9 mouse cellular contexts compared by ENCODE assay signal in the genomic region with DNA sequence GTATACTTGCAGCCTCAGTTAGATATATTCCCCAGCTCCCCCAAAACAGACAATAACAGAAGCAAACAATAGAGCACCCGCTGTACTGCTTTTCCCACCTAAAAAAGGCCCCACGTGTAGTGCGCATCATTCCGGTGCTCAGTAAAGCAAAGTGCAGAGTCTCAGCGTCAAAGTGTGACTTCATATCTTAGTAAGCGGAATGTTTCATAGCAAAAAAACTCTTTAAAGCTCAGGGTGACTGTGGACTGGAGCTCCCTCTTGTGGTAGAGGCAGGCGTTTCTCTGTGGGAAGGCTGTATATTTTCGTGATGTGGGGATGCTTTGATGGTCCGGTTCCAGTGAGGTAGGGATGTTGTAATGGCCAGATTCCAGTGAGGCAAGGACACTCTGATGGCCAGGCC. TPM values are rescaled to one million over a fixed set of nuclear protein-coding genes. Genes with fewer than 3 reads are reported as not detected.
A peak's percentile ranks its signal among the peaks of the same experiment; 100 is the strongest.
DNase-seq lines count a peak whose midpoint lies in the region; ATAC-seq and TF ChIP-seq lines count a peak whose summit lies in the region.
"Had no signal": no experiment of that assay in that cellular context is flagged by ENCODE, and none has a peak within 500 bp of the region (broad histone marks: within the 10 kb centered on the region; RNA-seq: fewer than 3 reads in every experiment).

No protein-coding gene starts in this region.

- no peak overlapping the region for H3K27ac ChIP-seq in heart, embryonic 10.5 days
- H3K27ac ChIP-seq in cortical plate, adult 2 months (ENCODE audit: insufficient read depth, low read length), result no peak overlapping the region
- no peak overlapping the region for H3K27ac ChIP-seq in forebrain, embryonic 11.5 days (ENCODE audit: low read depth, low read length)
- H3K27ac ChIP-seq: embryonic facial prominence, embryonic 12.5 days had no signal

- peaks cover 12% of the 10 kb centered on the region for H3K36me3 ChIP-seq in heart, embryonic 10.5 days
- no peaks in the 10 kb centered on the region; the same call in 1 of the 2 replicates for H3K36me3 ChIP-seq in forebrain, embryonic 11.5 days (ENCODE audit: control insufficient read depth, insufficient read depth, low read length)

- no peak overlapping the region for H3K9ac ChIP-seq in forebrain, embryonic 11.5 days (ENCODE audit: low read length)
- H3K9ac ChIP-seq: embryonic facial prominence, embryonic 12.5 days had no signal

- ATAC-seq in megakaryocyte progenitor cell, adult 5-6 weeks (replicated peaks; ENCODE audit: poor library complexity), result peak; percentile 69
- no peak for ATAC-seq in forebrain, embryonic 11.5 days (replicated peaks; ENCODE audit: low FRiP score)

- no peaks in the 10 kb centered on the region for H3K9me3 ChIP-seq in heart, embryonic 10.5 days
- H3K9me3 ChIP-seq in forebrain, embryonic 11.5 days (ENCODE audit: control insufficient read depth, low read length), result no peaks in the 10 kb centered on the region
- H3K9me3 ChIP-seq: embryonic facial prominence, embryonic 12.5 days had no signal

- 53% methylated on average over 9 of the region's 9 CpGs for WGBS in heart, embryonic 10.5 days
- WGBS in forebrain, embryonic 11.5 days, result 60% methylated on average over 9 of the region's 9 CpGs

- peaks cover 11% of the 10 kb centered on the region; the same call in 1 of the 2 replicates for H3K4me1 ChIP-seq in heart, embryonic 10.5 days
- no peaks in the 10 kb centered on the region for H3K4me1 ChIP-seq in cortical plate, adult 2 months (ENCODE audit: control insufficient read depth, insufficient read depth, low read length)
- no peaks in the 10 kb centered on the region for H3K4me1 ChIP-seq in forebrain, embryonic 11.5 days (replicated peaks; ENCODE audit: control insufficient read depth, insufficient read depth, low read length)
- H3K4me1 ChIP-seq: embryonic facial prominence, embryonic 12.5 days had no signal

- no peak overlapping the region for H3K4me3 ChIP-seq in heart, embryonic 10.5 days
- no peak overlapping the region for H3K4me3 ChIP-seq in cortical plate, adult 2 months (ENCODE audit: insufficient read depth, low read length)
- H3K4me3 ChIP-seq in forebrain, embryonic 11.5 days (ENCODE audit: low read depth, low read length), result no peak overlapping the region
- H3K4me3 ChIP-seq: embryonic facial prominence, embryonic 12.5 days had no signal

- TF ChIP-seq POLR2A in cortical plate, adult 2 months (IDR thresholded peaks at IDR 0.05; ENCODE audit: extremely low read depth, insufficient read depth, low read length), result no peak

- no peak overlapping the region for H3K4me2 ChIP-seq in forebrain, embryonic 11.5 days (ENCODE audit: low read depth, low read length, severe bottlenecking)
- H3K4me2 ChIP-seq: embryonic facial prominence, embryonic 12.5 days had no signal

- peak; percentile 79 for TF ChIP-seq CTCF in cortical plate, adult 2 months (IDR thresholded peaks at IDR 0.05; ENCODE audit: extremely low read depth, insufficient read depth, low read length)

- DNase-seq in heart, adult 8-10 months (ENCODE audit: low spot score), result peak; percentile 16
- no peak for DNase-seq in heart, embryonic 10.5 days (ENCODE audit: low spot score)
- peak; percentile 79 for DNase-seq in 3T3-L1 (ENCODE audit: low read depth, low spot score)
- DNase-seq in MEL-GATA-1-ER (ENCODE audit: extremely low read depth, low read depth), result peak; percentile 3
- DNase-seq in kidney, postnatal 4 days, result peak; percentile 67 to 72
- no peak for DNase-seq in forebrain, embryonic 11.5 days (ENCODE audit: low spot score)

- peaks cover 17% of the 10 kb centered on the region; the same call in 1 of the 2 replicates for H3K27me3 ChIP-seq in heart, embryonic 10.5 days (ENCODE audit: insufficient read depth, poor library complexity, severe bottlenecking)
- no peaks in the 10 kb centered on the region for H3K27me3 ChIP-seq in forebrain, embryonic 11.5 days (ENCODE audit: control insufficient read depth, insufficient read depth, low read length)
- H3K27me3 ChIP-seq: embryonic facial prominence, embryonic 12.5 days had no signal

RNA-seq across cellular contexts. Expression of a gene that starts 37.1 kb away (rescaled TPM):
- under 1 TPM in 3 of 4 experiments, not detected in 1; 0.50 to 0.80 (median 0.78) TPM for total RNA-seq in heart, adult 8-10 months (2022)
- 6.0 and 6.9 TPM in 2 replicates for polyA plus RNA-seq in heart, embryonic 10.5 days (2016; fragmentation: Nextera tagmentation; extraction: Ambion mirVana)
- polyA plus RNA-seq in cortical plate, adult 2 months (2012; rRNA removed), result 112 and 119 TPM in 2 replicates
- total RNA-seq in megakaryocyte progenitor cell, adult 5-6 weeks (2015), result not detected in 2 replicates
- total RNA-seq in megakaryocyte progenitor cell, adult 5-6 weeks (2017), result not detected in 2 replicates
- 12.8 and 17.8 TPM in 2 replicates for polyA plus RNA-seq in forebrain, embryonic 11.5 days (2014; fragmentation: Nextera tagmentation; extraction: Ambion mirVana)

Comparison
In these comparisons a context has a peak if more than half of its experiments do, and no peak if none do; other contexts are left out.
1. DNase-seq: peak in heart, adult 8-10 months (single experiment), 3T3-L1 (single experiment), MEL-GATA-1-ER (single experiment) and kidney, postnatal 4 days (2 of 2); none in heart, embryonic 10.5 days (single experiment) and forebrain, embryonic 11.5 days (single experiment).